Mouse (Mus musculus) thymus, adult 2 months (tissue): ENCODE data around the gene Arfgap3.

Experiments
- CTCF ChIP-seq: fragments of 200-500 bp; IDR thresholded peaks from 2 replicates; pipeline ENCODE4 v1.5.1; 2012; ENCODE audit warnings: mild to moderate bottlenecking, control low read depth, low read length, moderate library complexity, borderline replicate concordance; ENCODE audit not compliant: control insufficient read depth, poor library complexity, insufficient read depth; ENCODE audit errors: extremely low read depth
- POLR2A ChIP-seq: fragments of 200-500 bp; IDR thresholded peaks from 2 replicates; pipeline ENCODE4 v1.6.1; 2012; ENCODE audit warnings: mild to moderate bottlenecking, low read length, control low read depth, moderate library complexity; ENCODE audit not compliant: control insufficient read depth, poor library complexity, insufficient read depth; ENCODE audit errors: extremely low read depth

DNA sequence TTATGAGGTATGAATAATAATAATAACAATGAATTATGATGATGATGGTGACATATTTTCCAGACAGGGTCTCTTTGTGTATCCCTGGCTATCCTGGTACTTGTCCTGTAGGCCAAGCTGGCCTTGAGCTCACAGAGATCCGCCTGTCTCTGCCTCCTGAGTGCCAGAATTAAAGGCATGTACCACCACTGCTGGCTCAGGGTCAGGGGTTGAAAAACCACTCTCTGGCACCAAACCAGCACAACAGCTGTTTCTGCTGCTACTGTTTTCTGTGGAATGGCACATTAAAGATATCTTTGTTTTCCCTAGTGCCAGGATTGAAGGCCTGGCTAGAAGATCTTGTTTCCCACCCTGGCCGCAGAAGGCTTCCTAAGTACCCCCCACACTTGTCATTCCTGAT is 77.0 kb downstream of the Arfgap3 start:
- no peak for TF ChIP-seq CTCF
- no peak for TF ChIP-seq POLR2A
